Mouse (Mus musculus): ENCODE measurements at regions not wholly inside any gene's neighbourhood (a gene's known extent, or its start where the extent isn't known, plus 50 kb on each side); places are given as distances from the start of the nearest gene placed in this dataset.

- TF ChIP-seq CTCF (IDR thresholded peaks at IDR 0.05; ENCODE audit: low read depth) = no peak
- no peak for TF ChIP-seq EP300 (optimal IDR thresholded peaks at IDR 0.05)
Measured at GRCm38 (mm10) chr17:4661996-4662395, 332.1 kb upstream of the Arid1b start.
